Mouse (Mus musculus): Measurements from ENCODE around the gene Rad51.
A peak's percentile ranks its signal among the peaks of the same experiment; 100 is the strongest.

The Rad51 gene

GRCm38 (mm10) chr2:119165401-119165800 is 52.8 kb downstream of the Rad51 start:
- DNase-seq, result no peak

GRCm38 (mm10) chr2:119166901-119167865 is 54.6 kb downstream of the Rad51 start, which contains the start of gene Gchfr:
Gene Gchfr, plus strand, starts transcription at chr2:119167773.
- peak; percentile 83 to 94 for DNase-seq

- no peak for DNase-seq
These were observed 55.3 kb downstream of the Rad51 start for GRCm38 (mm10) chr2:119167866-119168256.

- no peak for DNase-seq
These were observed 57.7 kb downstream of the Rad51 start for GRCm38 (mm10) chr2:119170282-119170681.

- DNase-seq, result no peak
These were observed 59.0 kb downstream of the Rad51 start for GRCm38 (mm10) chr2:119171574-119171973.

GRCm38 (mm10) chr2:119172446-119172845 is 59.9 kb downstream of the Rad51 start:
- no peak for DNase-seq

- peak; percentile 85 for DNase-seq
These were observed 60.4 kb downstream of the Rad51 start for GRCm38 (mm10) chr2:119172862-119173576.

DNA sequence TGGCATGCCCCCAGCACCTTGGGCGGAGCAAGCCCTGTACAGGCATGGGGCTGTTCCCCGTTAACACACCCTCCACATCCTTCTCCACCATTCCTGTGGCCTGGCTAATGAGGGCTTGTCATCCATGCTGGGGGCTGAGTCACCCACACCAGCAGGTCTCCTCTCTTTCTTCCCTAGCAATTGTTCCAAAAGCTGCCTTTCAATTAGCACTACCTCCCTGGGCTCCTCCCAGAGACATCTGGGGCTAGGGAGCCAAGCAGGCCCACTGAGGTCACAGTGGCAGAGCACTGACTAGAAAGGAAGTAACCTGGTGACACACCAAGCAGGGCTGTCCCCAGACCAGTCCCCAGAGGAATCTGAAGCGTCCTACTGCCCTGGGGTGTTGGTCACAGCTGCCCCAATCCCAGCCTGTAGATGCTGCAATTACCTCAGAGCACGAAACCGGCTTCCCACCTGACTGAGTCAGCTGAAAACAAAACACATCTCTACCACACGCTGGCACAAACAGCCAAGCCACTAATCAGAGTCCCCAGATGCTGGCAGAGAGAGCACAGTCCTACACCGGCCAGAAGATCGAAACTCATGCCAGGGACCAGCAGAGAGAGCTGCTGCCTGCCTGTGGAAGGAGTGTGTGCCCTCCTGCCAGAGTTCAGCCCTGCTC is 61.5 kb downstream of the Rad51 start, which contains the start of gene Gm14137:
Gene Gm14137, plus strand, starts transcription at position 519 of the 661 bp plus-strand sequence.
- DNase-seq, result no peak

- no peak for DNase-seq
These were observed 62.3 kb downstream of the Rad51 start for GRCm38 (mm10) chr2:119174866-119175265.

DNA sequence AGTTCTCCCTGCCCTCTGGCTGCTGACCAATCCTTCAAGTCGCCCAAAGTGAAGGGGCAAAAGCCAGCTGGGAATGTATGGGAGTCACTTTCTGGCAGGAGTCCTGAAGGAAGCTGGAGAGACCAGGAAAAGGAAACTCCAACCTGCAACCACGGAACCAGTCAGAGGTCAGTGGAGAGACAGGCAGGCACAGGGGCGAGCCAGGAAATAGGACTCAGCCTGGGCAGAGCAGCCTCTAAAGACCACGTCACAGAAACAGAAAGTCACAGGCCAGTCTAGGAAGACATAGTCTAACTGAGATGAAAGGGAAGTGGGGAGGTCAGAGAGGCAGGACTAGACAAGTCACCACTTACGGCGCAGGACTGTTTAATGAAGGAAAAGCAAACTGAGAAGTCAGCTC is 63.0 kb downstream of the Rad51 start:
- peak; percentile 35 to 62 for DNase-seq

DNA sequence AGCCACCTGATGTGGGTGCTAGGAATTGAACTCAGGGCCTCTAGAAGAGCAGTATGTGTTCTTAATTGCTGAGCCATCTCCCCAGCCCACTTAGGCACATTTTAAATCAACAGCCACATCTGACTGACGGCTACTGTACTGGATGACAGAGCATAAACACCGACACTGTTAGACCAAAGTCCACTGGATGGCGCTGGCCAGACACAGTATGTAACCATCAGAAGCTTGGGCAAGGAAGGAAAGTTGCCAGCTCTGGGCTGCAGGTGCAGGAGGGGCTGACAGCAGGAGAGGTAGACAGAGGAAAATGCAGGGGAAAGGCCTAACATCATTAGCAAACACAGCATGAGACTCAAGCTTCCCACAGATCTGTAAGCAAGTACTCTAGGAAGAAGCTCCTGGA is 64.2 kb downstream of the Rad51 start:
- DNase-seq, result peak; percentile 48 to 72

GRCm38 (mm10) chr2:119177384-119177939 is 64.9 kb downstream of the Rad51 start:
- no peak for DNase-seq

GRCm38 (mm10) chr2:119182914-119183313 is 70.3 kb downstream of the Rad51 start:
- DNase-seq, result no peak

GRCm38 (mm10) chr2:119189029-119189710 is 76.6 kb downstream of the Rad51 start:
- peak; percentile 86 to 91 for DNase-seq

GRCm38 (mm10) chr2:119190969-119191368 is 78.4 kb downstream of the Rad51 start:
- no peak for DNase-seq

DNA sequence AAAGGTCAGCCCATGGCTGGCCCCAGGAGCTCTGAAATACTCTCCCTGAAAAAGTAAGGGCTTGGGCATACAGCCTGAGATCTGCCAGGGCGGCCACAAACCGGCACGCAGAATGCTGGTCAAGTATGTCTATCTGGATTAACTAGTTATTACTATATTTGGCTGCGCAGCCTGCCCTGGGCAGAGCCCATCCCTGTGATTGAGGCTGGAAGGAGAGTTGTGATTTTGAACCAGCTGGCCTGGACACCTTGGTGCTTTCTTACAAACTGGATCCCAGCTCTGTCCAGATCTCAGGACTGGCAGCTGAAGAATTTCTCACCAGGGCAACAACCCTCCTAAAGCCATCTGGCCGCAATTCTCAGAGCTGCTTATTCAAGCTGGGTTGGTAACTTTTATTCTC is 81.5 kb downstream of the Rad51 start:
- DNase-seq, result no peak

DNA sequence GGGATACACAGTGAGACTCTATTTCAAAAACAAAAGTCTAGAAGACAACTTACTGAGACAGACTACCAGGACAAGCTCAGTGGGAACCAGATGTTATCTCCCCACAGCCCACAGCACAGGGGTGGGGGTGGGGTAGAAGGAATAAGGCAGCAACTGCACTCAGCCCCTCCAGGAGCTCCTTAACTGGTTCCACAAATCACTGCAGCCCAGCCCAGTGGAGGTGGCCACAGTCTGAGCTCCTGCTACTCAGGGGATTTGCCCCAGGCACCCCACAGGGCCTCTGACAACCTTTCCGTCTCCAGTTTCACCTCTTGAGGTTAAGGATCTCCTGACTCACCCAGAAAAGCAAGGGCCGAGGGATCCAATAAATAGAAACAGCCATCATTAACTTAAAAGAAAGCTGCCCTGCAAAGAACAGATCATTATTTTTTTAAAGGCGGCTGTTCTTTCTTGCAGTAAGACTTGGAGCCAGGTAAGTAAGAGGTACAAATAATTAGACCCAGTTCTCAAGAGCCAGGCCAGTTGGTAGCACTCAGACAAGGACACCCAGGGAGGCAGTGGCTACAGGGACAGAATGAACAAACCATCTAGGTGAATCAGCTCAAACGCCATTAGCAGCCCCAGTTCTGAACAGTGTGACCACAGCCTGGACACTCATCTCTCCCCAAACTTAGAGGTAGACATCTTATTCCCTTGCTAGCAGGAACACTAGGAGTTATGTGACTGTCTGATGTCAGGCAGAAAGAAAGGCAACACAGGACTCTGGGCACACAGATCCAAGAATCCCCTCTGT is 83.9 kb downstream of the Rad51 start:
- peak in 1 of 2 experiments; percentile 41 for DNase-seq

All from kidney, postnatal 25 days (tissue).